Mouse (Mus musculus) C2C12 (cell line): ENCODE data around the gene Kif3a. TPM values are rescaled to one million over a fixed set of nuclear protein-coding genes. Genes with fewer than 3 reads are reported as not detected.

Experiments
- H3K27me3 ChIP-seq: one replicate; pipeline ENCODE4 v1.6.1; 2011; ENCODE audit not compliant: control insufficient read depth, insufficient read depth, insufficient read length
- H3K36me3 ChIP-seq: one replicate; pipeline ENCODE4 v1.6.1; 2011; ENCODE audit not compliant: control insufficient read depth, insufficient read depth
- H3K4me3 ChIP-seq: one replicate; pipeline ENCODE4 v1.5.1; 2011; ENCODE audit warnings: mild to moderate bottlenecking, control low read depth; ENCODE audit not compliant: poor library complexity, insufficient read depth, severe bottlenecking
- H3K79me2 ChIP-seq: one replicate; pipeline ENCODE4 v1.6.1; 2011; ENCODE audit not compliant: control insufficient read depth, insufficient read depth
- H3K79me3 ChIP-seq: one replicate; pipeline ENCODE4 v1.6.1; 2011; ENCODE audit warnings: low read depth, control low read depth
- H3ac ChIP-seq: one replicate; pipeline ENCODE3; 2011; ENCODE audit warnings: low read depth; ENCODE audit not compliant: control insufficient read depth, insufficient read length
- CEBPB ChIP-seq: IDR thresholded peaks from one replicate; pipeline ENCODE4 v1.6.1; 2011; ENCODE audit warnings: low read depth, mild to moderate bottlenecking, control low read depth, moderate library complexity
- CTCF ChIP-seq: IDR thresholded peaks from one replicate; pipeline ENCODE4 v1.5.1; 2011; ENCODE audit not compliant: control insufficient read depth, insufficient read depth, insufficient read length
- FOSL1 ChIP-seq: IDR thresholded peaks from one replicate; pipeline ENCODE4 v1.8.0; 2011; ENCODE audit warnings: mild to moderate bottlenecking, low read length; ENCODE audit not compliant: poor library complexity, insufficient read depth, severe bottlenecking
- MAX ChIP-seq: IDR thresholded peaks from one replicate; pipeline ENCODE4 v1.6.1; 2011; ENCODE audit warnings: mild to moderate bottlenecking, control low read depth
- MYOD1 ChIP-seq: IDR thresholded peaks from one replicate; pipeline ENCODE4 v1.6.1; 2011; ENCODE audit warnings: low read depth; ENCODE audit not compliant: control insufficient read depth, insufficient read length
- MYOG ChIP-seq: IDR thresholded peaks from one replicate; pipeline ENCODE4 v1.6.1; 2011; ENCODE audit not compliant: control insufficient read depth, insufficient read length; ENCODE audit errors: extremely low read depth
- USF1 ChIP-seq: IDR thresholded peaks from one replicate; pipeline ENCODE4 v1.6.1; 2011; ENCODE audit warnings: low read depth, mild to moderate bottlenecking, control low read depth, moderate library complexity
- polyA plus RNA-seq: library from polyadenylated mRNA; unstranded; fragments of >200 nt; fragmentation: generic; extraction: Trizol; gene quantifications from one replicate; pipeline ENCODE4 v1.2.1, GENCODE M21; 2012; ENCODE audit warnings: missing spikeins

The Kif3a gene
- polyA plus RNA-seq, 1 experiment: 7.9 TPM

GRCm38 (mm10) chr11:53561986-53562385, 5.2 kb upstream of the Kif3a start:
- no peaks in the 10 kb centered on the region for H3K36me3 ChIP-seq
- TF ChIP-seq MYOG: no peak
- no peak overlapping the region for H3K4me3 ChIP-seq
- no peak overlapping the region for H3ac ChIP-seq
- H3K27me3 ChIP-seq: no peaks in the 10 kb centered on the region
- no peaks in the 10 kb centered on the region for H3K79me2 ChIP-seq
- H3K79me3 ChIP-seq: no peaks in the 10 kb centered on the region

GRCm38 (mm10) chr11:53566646-53567045, 533 bp upstream of the Kif3a start:
- Histone ChIP-seq H3K4me3 (no peak overlapping the region), H3K27me3 (no peaks in the 10 kb centered on the region), H3K79me2 (peaks cover 19% of the 10 kb centered on the region), H3ac (no peak overlapping the region), H3K36me3 (peaks cover 5% of the 10 kb centered on the region), H3K79me3 (peaks cover 8% of the 10 kb centered on the region)
- TF ChIP-seq MYOG (no peak), MYOD1 (no peak)

- Histone ChIP-seq H3K4me3 (no peak overlapping the region), H3K79me3 (no peaks in the 10 kb centered on the region), H3K27me3 (no peaks in the 10 kb centered on the region), H3ac (no peak overlapping the region), H3K79me2 (no peaks in the 10 kb centered on the region), H3K36me3 (peaks cover 48% of the 10 kb centered on the region)
- TF ChIP-seq MYOD1 (no peak), CEBPB (no peak), CTCF (no peak), USF1 (no peak), MAX (no peak), MYOG (no peak), FOSL1 (no peak)
Observed at GRCm38 (mm10) chr11:53580562-53580961, 13.4 kb downstream of the Kif3a start.

GRCm38 (mm10) chr11:53583151-53583550, 16.0 kb downstream of the Kif3a start:
- H3K27me3 ChIP-seq: no peaks in the 10 kb centered on the region
- TF ChIP-seq FOSL1 (no peak), MAX (no peak), MYOD1 (no peak), USF1 (no peak), CTCF (no peak), CEBPB (no peak), MYOG (no peak)
- no peak overlapping the region for H3K4me3 ChIP-seq
- peaks cover 51% of the 10 kb centered on the region for H3K36me3 ChIP-seq
- H3K79me3 ChIP-seq: no peaks in the 10 kb centered on the region
- no peaks in the 10 kb centered on the region for H3K79me2 ChIP-seq
- H3ac ChIP-seq: no peak overlapping the region

GRCm38 (mm10) chr11:53584849-53585248, 17.7 kb downstream of the Kif3a start:
- no peaks in the 10 kb centered on the region for H3K79me3 ChIP-seq
- H3K4me3 ChIP-seq: no peak overlapping the region
- TF ChIP-seq MYOD1: no peak
- no peak for TF ChIP-seq MAX
- no peak for TF ChIP-seq FOSL1
- TF ChIP-seq CTCF: no peak
- no peak for TF ChIP-seq CEBPB
- TF ChIP-seq MYOG: no peak
- TF ChIP-seq USF1: no peak
- H3ac ChIP-seq: no peak overlapping the region
- H3K79me2 ChIP-seq: no peaks in the 10 kb centered on the region
- H3K36me3 ChIP-seq: peaks cover 60% of the 10 kb centered on the region
- H3K27me3 ChIP-seq: no peaks in the 10 kb centered on the region

GRCm38 (mm10) chr11:53585510-53585909, 18.3 kb downstream of the Kif3a start:
- Histone ChIP-seq H3ac (no peak overlapping the region), H3K4me3 (no peak overlapping the region), H3K79me2 (no peaks in the 10 kb centered on the region), H3K36me3 (peaks cover 58% of the 10 kb centered on the region), H3K79me3 (no peaks in the 10 kb centered on the region), H3K27me3 (no peaks in the 10 kb centered on the region)
- TF ChIP-seq FOSL1: no peak
- TF ChIP-seq MYOD1: no peak
- TF ChIP-seq CEBPB: no peak
- no peak for TF ChIP-seq USF1
- TF ChIP-seq MYOG: no peak
- TF ChIP-seq CTCF: no peak
- TF ChIP-seq MAX: no peak

GRCm38 (mm10) chr11:53588279-53588678, 21.1 kb downstream of the Kif3a start:
- Histone ChIP-seq H3K79me3 (no peaks in the 10 kb centered on the region), H3K4me3 (no peak overlapping the region), H3ac (no peak overlapping the region), H3K27me3 (no peaks in the 10 kb centered on the region), H3K36me3 (peaks cover 41% of the 10 kb centered on the region), H3K79me2 (no peaks in the 10 kb centered on the region)
- no peak for TF ChIP-seq MYOD1
